Mouse (Mus musculus): ENCODE measurements around the gene Trabd. TPM values are rescaled to one million over a fixed set of nuclear protein-coding genes. Genes with fewer than 3 reads are reported as not detected.

Gene Trabd
- polyA plus RNA-seq, 1 experiment = 74.1 TPM

GRCm38 (mm10) chr15:89069336-89069840, 5.5 kb upstream of the Trabd start:
- Histone ChIP-seq H3ac (ENCODE audit: control insufficient read depth, insufficient read length, low read depth) (no peak overlapping the region), H3K79me3 (ENCODE audit: low read depth) (no peaks in the 10 kb centered on the region), H3K27me3 (ENCODE audit: control insufficient read depth, insufficient read depth, insufficient read length) (peaks cover 50% of the 10 kb centered on the region), H3K4me3 (ENCODE audit: insufficient read depth, poor library complexity, severe bottlenecking) (no peak overlapping the region), H3K79me2 (ENCODE audit: control insufficient read depth, insufficient read depth) (no peaks in the 10 kb centered on the region), H3K36me3 (ENCODE audit: control insufficient read depth, insufficient read depth) (no peaks in the 10 kb centered on the region)
- TF ChIP-seq CTCF (IDR thresholded peaks at IDR 0.05; ENCODE audit: control insufficient read depth, insufficient read depth, insufficient read length) (no peak), USF1 (IDR thresholded peaks at IDR 0.05; ENCODE audit: low read depth) (no peak), MYOG (IDR thresholded peaks at IDR 0.05; ENCODE audit: control insufficient read depth, extremely low read depth, insufficient read length) (no peak), MAX (IDR thresholded peaks at IDR 0.05) (no peak), FOSL1 (IDR thresholded peaks at IDR 0.05; ENCODE audit: insufficient read depth, low read length, poor library complexity, severe bottlenecking) (no peak), MYOD1 (IDR thresholded peaks at IDR 0.05; ENCODE audit: control insufficient read depth, insufficient read length, low read depth) (no peak), CEBPB (IDR thresholded peaks at IDR 0.05; ENCODE audit: low read depth) (no peak)

- no peak overlapping the region for H3ac ChIP-seq (ENCODE audit: control insufficient read depth, insufficient read length, low read depth)
- no peak overlapping the region for H3K4me3 ChIP-seq (ENCODE audit: insufficient read depth, poor library complexity, severe bottlenecking)
- no peak for TF ChIP-seq USF1 (IDR thresholded peaks at IDR 0.05; ENCODE audit: low read depth)
- TF ChIP-seq CEBPB (IDR thresholded peaks at IDR 0.05; ENCODE audit: low read depth) = no peak
- no peak for TF ChIP-seq MYOG (IDR thresholded peaks at IDR 0.05; ENCODE audit: control insufficient read depth, extremely low read depth, insufficient read length)
- no peak for TF ChIP-seq MYOD1 (IDR thresholded peaks at IDR 0.05; ENCODE audit: control insufficient read depth, insufficient read length, low read depth)
- TF ChIP-seq FOSL1 (IDR thresholded peaks at IDR 0.05; ENCODE audit: insufficient read depth, low read length, poor library complexity, severe bottlenecking) = no peak
- TF ChIP-seq MAX (IDR thresholded peaks at IDR 0.05) = no peak
- no peak for TF ChIP-seq CTCF (IDR thresholded peaks at IDR 0.05; ENCODE audit: control insufficient read depth, insufficient read depth, insufficient read length)
- peaks cover 44% of the 10 kb centered on the region for H3K27me3 ChIP-seq (ENCODE audit: control insufficient read depth, insufficient read depth, insufficient read length)
- no peaks in the 10 kb centered on the region for H3K79me3 ChIP-seq (ENCODE audit: low read depth)
- no peaks in the 10 kb centered on the region for H3K36me3 ChIP-seq (ENCODE audit: control insufficient read depth, insufficient read depth)
- no peaks in the 10 kb centered on the region for H3K79me2 ChIP-seq (ENCODE audit: control insufficient read depth, insufficient read depth)
These were observed 4.3 kb upstream of the Trabd start for GRCm38 (mm10) chr15:89070606-89071005.

- Histone ChIP-seq H3K79me3 (ENCODE audit: low read depth) (peaks cover 30% of the 10 kb centered on the region), H3ac (ENCODE audit: control insufficient read depth, insufficient read length, low read depth) (no peak overlapping the region), H3K36me3 (ENCODE audit: control insufficient read depth, insufficient read depth) (no peaks in the 10 kb centered on the region), H3K4me3 (ENCODE audit: insufficient read depth, poor library complexity, severe bottlenecking) (no peak overlapping the region), H3K27me3 (ENCODE audit: control insufficient read depth, insufficient read depth, insufficient read length) (peaks cover 18% of the 10 kb centered on the region), H3K79me2 (ENCODE audit: control insufficient read depth, insufficient read depth) (peaks cover 32% of the 10 kb centered on the region)
- TF ChIP-seq MAX (IDR thresholded peaks at IDR 0.05) = no peak
- no peak for TF ChIP-seq CTCF (IDR thresholded peaks at IDR 0.05; ENCODE audit: control insufficient read depth, insufficient read depth, insufficient read length)
- TF ChIP-seq MYOD1 (IDR thresholded peaks at IDR 0.05; ENCODE audit: control insufficient read depth, insufficient read length, low read depth) = no peak
- no peak for TF ChIP-seq FOSL1 (IDR thresholded peaks at IDR 0.05; ENCODE audit: insufficient read depth, low read length, poor library complexity, severe bottlenecking)
- no peak for TF ChIP-seq CEBPB (IDR thresholded peaks at IDR 0.05; ENCODE audit: low read depth)
These were observed 826 bp upstream of the Trabd start for GRCm38 (mm10) chr15:89073993-89074603.

GRCm38 (mm10) chr15:89075478-89076147, 689 bp downstream of the Trabd start:
- Histone ChIP-seq H3K4me3 (ENCODE audit: insufficient read depth, poor library complexity, severe bottlenecking) (peak overlapping the region; percentile 97), H3K27me3 (ENCODE audit: control insufficient read depth, insufficient read depth, insufficient read length) (peaks cover 6% of the 10 kb centered on the region), H3K79me2 (ENCODE audit: control insufficient read depth, insufficient read depth) (peaks cover 47% of the 10 kb centered on the region), H3ac (ENCODE audit: control insufficient read depth, insufficient read length, low read depth) (peak overlapping the region; percentile 83), H3K79me3 (ENCODE audit: low read depth) (peaks cover 30% of the 10 kb centered on the region), H3K36me3 (ENCODE audit: control insufficient read depth, insufficient read depth) (peaks cover 7% of the 10 kb centered on the region)
- TF ChIP-seq MAX (IDR thresholded peaks at IDR 0.05) (peak; percentile 56), FOSL1 (IDR thresholded peaks at IDR 0.05; ENCODE audit: insufficient read depth, low read length, poor library complexity, severe bottlenecking) (no peak), MYOG (IDR thresholded peaks at IDR 0.05; ENCODE audit: control insufficient read depth, extremely low read depth, insufficient read length) (no peak), CTCF (IDR thresholded peaks at IDR 0.05; ENCODE audit: control insufficient read depth, insufficient read depth, insufficient read length) (no peak), MYOD1 (IDR thresholded peaks at IDR 0.05; ENCODE audit: control insufficient read depth, insufficient read length, low read depth) (no peak), CEBPB (IDR thresholded peaks at IDR 0.05; ENCODE audit: low read depth) (no peak), USF1 (IDR thresholded peaks at IDR 0.05; ENCODE audit: low read depth) (no peak)

- Histone ChIP-seq H3K27me3 (ENCODE audit: control insufficient read depth, insufficient read depth, insufficient read length) (peaks cover under 1% of the 10 kb centered on the region), H3K79me2 (ENCODE audit: control insufficient read depth, insufficient read depth) (peaks cover 53% of the 10 kb centered on the region), H3K36me3 (ENCODE audit: control insufficient read depth, insufficient read depth) (peaks cover 14% of the 10 kb centered on the region), H3ac (ENCODE audit: control insufficient read depth, insufficient read length, low read depth) (peak overlapping the region; percentile 50), H3K4me3 (ENCODE audit: insufficient read depth, poor library complexity, severe bottlenecking) (peak overlapping the region; percentile 97), H3K79me3 (ENCODE audit: low read depth) (peaks cover 30% of the 10 kb centered on the region)
- no peak for TF ChIP-seq MAX (IDR thresholded peaks at IDR 0.05)
- TF ChIP-seq MYOD1 (IDR thresholded peaks at IDR 0.05; ENCODE audit: control insufficient read depth, insufficient read length, low read depth) = peak; percentile 45
These were observed 1.3 kb downstream of the Trabd start for GRCm38 (mm10) chr15:89076156-89076731.
